Mouse (Mus musculus): ENCODE measurements around the gene Clpb. TPM values are rescaled to one million over a fixed set of nuclear protein-coding genes. Genes with fewer than 3 reads are reported as not detected.
"Not testable (repeated sequence)": the region's sequence is repeated elsewhere in the genome, so short reads cannot be mapped to it uniquely, and the experiment has no call there.

The Clpb gene
- polyA plus RNA-seq (2015; fragmentation: Nextera tagmentation; extraction: Ambion mirVana): 21.3 TPM in 2 replicates

DNA sequence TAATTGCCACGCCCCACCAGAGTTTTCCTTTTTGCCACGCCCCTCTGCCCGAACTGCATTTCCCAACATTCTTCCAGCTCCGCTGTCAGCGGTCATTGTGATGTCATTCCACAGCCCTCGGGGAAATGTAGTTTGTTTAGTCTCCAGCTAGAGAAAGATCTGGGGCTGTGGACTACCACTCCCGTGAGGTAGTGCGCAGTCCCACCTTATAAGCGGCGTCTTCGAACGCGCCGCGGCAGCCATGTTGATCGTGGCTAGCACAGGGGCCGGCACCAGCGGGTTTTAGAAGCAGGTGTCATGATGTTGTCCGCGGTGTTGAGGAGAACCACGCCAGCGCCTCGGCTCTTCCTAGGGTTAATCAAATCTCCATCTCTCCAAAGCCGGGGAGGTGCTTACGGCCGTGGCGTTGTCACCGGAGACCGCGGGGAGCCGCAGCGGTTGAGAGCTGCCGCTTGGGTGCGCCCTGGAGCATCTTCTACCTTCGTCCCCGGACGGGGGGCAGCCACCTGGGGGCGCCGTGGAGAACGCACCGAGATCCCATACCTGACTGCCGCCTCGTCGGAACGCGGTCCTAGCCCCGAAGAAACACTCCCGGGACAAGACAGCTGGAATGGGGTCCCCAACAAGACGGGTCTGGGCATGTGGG, at the start of gene Clpb:
Gene Clpb (plus strand): TSS at position 120 of the 646 bp plus-strand sequence.
- Histone ChIP-seq H3K4me1 (ENCODE audit: control insufficient read depth, low read depth, low read length) (peaks cover 9% of the 10 kb centered on the region), H3K4me3 (ENCODE audit: low read depth, low read length) (peak within 1 kb of the TSS; percentile 73), H3K9me3 (replicated peaks; ENCODE audit: control insufficient read depth, low read length) (no peaks in the 10 kb centered on the region), H3K27ac (ENCODE audit: low read length) (peak within 1 kb of the TSS; percentile 56; the same call in 1 of the 2 replicates), H3K9ac (ENCODE audit: low read depth, low read length) (peak within 1 kb of the TSS; percentile 59), H3K4me2 (ENCODE audit: low read depth, low read length) (peak within 1 kb of the TSS; percentile 71), H3K27me3 (ENCODE audit: control insufficient read depth, insufficient read depth, low read depth, low read length) (no peaks in the 10 kb centered on the region), H3K36me3 (ENCODE audit: control insufficient read depth, insufficient read depth) (no peaks in the 10 kb centered on the region)
- WGBS (ENCODE audit: insufficient replicate concordance): 1% methylated on average over 49 of the region's 49 CpGs
- peak; percentile 98 for ATAC-seq (ENCODE audit: low read depth)

DNA sequence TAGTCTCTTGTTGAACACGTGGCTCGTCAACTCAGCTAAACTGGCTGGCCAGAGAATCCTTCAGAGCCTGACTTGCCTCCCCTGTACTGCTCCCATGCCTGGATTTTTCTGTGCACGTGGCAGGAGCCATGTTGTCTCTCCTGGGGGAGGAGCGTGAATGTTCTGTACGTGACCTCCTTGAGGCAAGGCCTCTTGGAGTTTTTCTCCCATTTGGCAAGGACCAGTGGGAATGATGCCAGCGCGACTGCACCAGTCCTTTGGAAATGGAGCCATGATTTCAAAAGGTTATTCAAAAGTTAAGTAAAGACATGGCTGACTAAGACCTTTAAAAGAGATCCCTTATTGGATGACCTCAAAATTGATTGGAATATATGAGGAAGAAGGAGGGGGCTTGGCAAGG, 48.0 kb upstream of the Clpb start:
- Histone ChIP-seq H3K27me3 (ENCODE audit: control insufficient read depth, insufficient read depth, low read depth, low read length) (no peaks in the 10 kb centered on the region), H3K4me3 (ENCODE audit: low read depth, low read length) (no peak overlapping the region), H3K36me3 (ENCODE audit: control insufficient read depth, insufficient read depth) (no peaks in the 10 kb centered on the region), H3K9me3 (replicated peaks; ENCODE audit: control insufficient read depth, low read length) (no peaks in the 10 kb centered on the region), H3K27ac (ENCODE audit: low read length) (no peak overlapping the region), H3K9ac (ENCODE audit: low read depth, low read length) (no peak overlapping the region), H3K4me2 (ENCODE audit: low read depth, low read length) (no peak overlapping the region), H3K4me1 (ENCODE audit: control insufficient read depth, low read depth, low read length) (no peaks in the 10 kb centered on the region)
- ATAC-seq (ENCODE audit: low read depth): no peak
- 59% methylated on average over 7 of the region's 7 CpGs for WGBS (ENCODE audit: insufficient replicate concordance)

- H3K4me3 ChIP-seq (ENCODE audit: low read depth, low read length): no peak overlapping the region
- peak; percentile 83 for ATAC-seq (ENCODE audit: low read depth)
- H3K27me3 ChIP-seq (ENCODE audit: control insufficient read depth, insufficient read depth, low read depth, low read length): no peaks in the 10 kb centered on the region
- H3K9ac ChIP-seq (ENCODE audit: low read depth, low read length): no peak overlapping the region
- peak overlapping the region; percentile 54; the same call in 1 of the 2 replicates for H3K27ac ChIP-seq (ENCODE audit: low read length)
- H3K4me2 ChIP-seq (ENCODE audit: low read depth, low read length): no peak overlapping the region
- WGBS (ENCODE audit: insufficient replicate concordance): 50% methylated on average over 6 of the region's 6 CpGs
- H3K36me3 ChIP-seq (ENCODE audit: control insufficient read depth, insufficient read depth): no peaks in the 10 kb centered on the region
- H3K4me1 ChIP-seq (ENCODE audit: control insufficient read depth, low read depth, low read length): no peaks in the 10 kb centered on the region
- no peaks in the 10 kb centered on the region for H3K9me3 ChIP-seq (replicated peaks; ENCODE audit: control insufficient read depth, low read length)
Observed at GRCm38 (mm10) chr7:101616136-101616835, 47.1 kb upstream of the Clpb start.

DNA sequence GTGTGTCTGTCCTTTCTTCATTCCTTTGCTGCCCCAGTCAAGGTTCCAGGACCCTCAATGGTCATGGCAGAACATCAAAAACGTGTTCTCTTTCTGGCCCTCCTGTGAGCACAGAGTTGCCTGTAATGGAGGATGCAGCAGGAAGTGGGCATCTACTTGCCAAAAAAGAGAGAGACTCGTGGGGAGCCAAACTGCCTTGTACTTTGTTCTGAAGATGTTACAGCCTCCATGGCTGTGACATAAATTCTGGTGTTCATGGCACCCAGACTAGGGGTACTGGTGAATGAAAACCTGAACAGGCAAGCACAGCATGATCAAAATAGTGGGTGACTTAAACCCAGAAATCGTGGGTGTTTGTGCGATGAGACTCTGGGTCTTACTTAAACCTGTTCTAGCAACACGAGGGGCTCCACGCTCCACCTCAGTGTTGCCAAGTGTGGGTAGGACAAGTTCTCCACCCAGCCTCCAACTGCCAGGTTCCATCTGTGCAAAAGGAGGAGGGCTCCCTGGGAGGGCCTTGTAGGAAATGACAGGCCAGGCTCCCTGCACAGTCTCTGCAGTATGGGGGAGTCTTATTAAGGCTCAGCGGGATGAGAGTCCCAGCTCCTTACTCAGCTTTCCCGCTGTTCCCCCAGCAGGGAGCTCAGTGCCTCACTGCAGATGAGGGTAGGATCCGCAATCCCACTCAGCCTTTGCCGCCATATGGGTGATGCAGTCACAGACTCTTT, 45.8 kb upstream of the Clpb start:
- Histone ChIP-seq H3K36me3 (ENCODE audit: control insufficient read depth, insufficient read depth) (no peaks in the 10 kb centered on the region), H3K4me2 (ENCODE audit: low read depth, low read length) (no peak overlapping the region), H3K27me3 (ENCODE audit: control insufficient read depth, insufficient read depth, low read depth, low read length) (no peaks in the 10 kb centered on the region), H3K27ac (ENCODE audit: low read length) (no peak overlapping the region), H3K4me3 (ENCODE audit: low read depth, low read length) (no peak overlapping the region), H3K4me1 (ENCODE audit: control insufficient read depth, low read depth, low read length) (no peaks in the 10 kb centered on the region), H3K9ac (ENCODE audit: low read depth, low read length) (no peak overlapping the region), H3K9me3 (replicated peaks; ENCODE audit: control insufficient read depth, low read length) (no peaks in the 10 kb centered on the region)
- WGBS (ENCODE audit: insufficient replicate concordance): 58% methylated on average over 10 of the region's 10 CpGs
- ATAC-seq (ENCODE audit: low read depth): no peak

DNA sequence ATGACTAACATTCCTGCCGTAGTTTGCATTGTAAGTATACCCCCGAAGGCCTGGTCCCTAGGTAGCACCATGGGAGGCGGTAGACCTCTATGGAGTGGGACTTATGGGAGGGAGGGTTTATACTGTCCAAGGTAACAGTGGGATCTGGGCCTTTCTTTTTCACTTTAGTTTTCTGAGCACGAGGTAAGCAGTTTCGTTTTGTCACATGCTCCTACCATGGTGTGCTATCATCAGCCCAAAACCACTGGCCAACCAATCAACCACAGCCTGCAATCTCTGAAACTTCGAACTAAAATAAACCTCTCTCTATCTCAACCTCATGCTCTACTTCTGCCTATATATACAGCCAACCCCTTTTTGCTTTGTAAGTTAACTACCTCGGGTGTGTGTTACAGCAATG, 45.2 kb upstream of the Clpb start:
- Histone ChIP-seq H3K4me3 (ENCODE audit: low read depth, low read length) (no peak overlapping the region), H3K36me3 (ENCODE audit: control insufficient read depth, insufficient read depth) (no peaks in the 10 kb centered on the region), H3K9ac (ENCODE audit: low read depth, low read length) (no peak overlapping the region), H3K4me2 (ENCODE audit: low read depth, low read length) (no peak overlapping the region), H3K9me3 (replicated peaks; ENCODE audit: control insufficient read depth, low read length) (no peaks in the 10 kb centered on the region), H3K27me3 (ENCODE audit: control insufficient read depth, insufficient read depth, low read depth, low read length) (no peaks in the 10 kb centered on the region), H3K4me1 (ENCODE audit: control insufficient read depth, low read depth, low read length) (no peaks in the 10 kb centered on the region), H3K27ac (ENCODE audit: low read length) (no peak overlapping the region)
- 59% methylated on average over 7 of the region's 7 CpGs for WGBS (ENCODE audit: insufficient replicate concordance)
- ATAC-seq (ENCODE audit: low read depth): no peak

- Histone ChIP-seq H3K27me3 (ENCODE audit: control insufficient read depth, insufficient read depth, low read depth, low read length) (no peaks in the 10 kb centered on the region), H3K4me1 (ENCODE audit: control insufficient read depth, low read depth, low read length) (no peaks in the 10 kb centered on the region), H3K9me3 (replicated peaks; ENCODE audit: control insufficient read depth, low read length) (no peaks in the 10 kb centered on the region), H3K4me3 (ENCODE audit: low read depth, low read length) (no peak overlapping the region), H3K27ac (ENCODE audit: low read length) (no peak overlapping the region), H3K9ac (ENCODE audit: low read depth, low read length) (no peak overlapping the region), H3K36me3 (ENCODE audit: control insufficient read depth, insufficient read depth) (no peaks in the 10 kb centered on the region), H3K4me2 (ENCODE audit: low read depth, low read length) (no peak overlapping the region)
- WGBS (ENCODE audit: insufficient replicate concordance): 23% methylated on average over 4 of the region's 4 CpGs
- ATAC-seq (ENCODE audit: low read depth): no peak
Observed at GRCm38 (mm10) chr7:101620373-101620772, 43.1 kb upstream of the Clpb start.

GRCm38 (mm10) chr7:101621861-101622260, 41.6 kb upstream of the Clpb start:
- ATAC-seq (ENCODE audit: low read depth): peak; percentile 32; the same call in 1 of the 2 replicates

GRCm38 (mm10) chr7:101624283-101624682, 39.1 kb upstream of the Clpb start:
- Histone ChIP-seq H3K9ac (ENCODE audit: low read depth, low read length) (no peak overlapping the region), H3K36me3 (ENCODE audit: control insufficient read depth, insufficient read depth) (no peaks in the 10 kb centered on the region), H3K4me1 (ENCODE audit: control insufficient read depth, low read depth, low read length) (no peaks in the 10 kb centered on the region), H3K27ac (ENCODE audit: low read length) (no peak overlapping the region), H3K27me3 (ENCODE audit: control insufficient read depth, insufficient read depth, low read depth, low read length) (no peaks in the 10 kb centered on the region), H3K4me2 (ENCODE audit: low read depth, low read length) (no peak overlapping the region), H3K4me3 (ENCODE audit: low read depth, low read length) (no peak overlapping the region), H3K9me3 (replicated peaks; ENCODE audit: control insufficient read depth, low read length) (no peaks in the 10 kb centered on the region)
- ATAC-seq (ENCODE audit: low read depth): no peak
- WGBS (ENCODE audit: insufficient replicate concordance): 24% methylated on average over 6 of the region's 6 CpGs

More at GRCm38 (mm10) chr7:101621861-101622260, 41.6 kb upstream of the Clpb start:
- H3K27ac ChIP-seq (ENCODE audit: low read length); H3K9ac ChIP-seq (ENCODE audit: low read depth, low read length); H3K4me2 ChIP-seq (ENCODE audit: low read depth, low read length); H3K27me3 ChIP-seq (ENCODE audit: control insufficient read depth, insufficient read depth, low read depth, low read length); H3K36me3 ChIP-seq (ENCODE audit: control insufficient read depth, insufficient read depth); H3K4me1 ChIP-seq (ENCODE audit: control insufficient read depth, low read depth, low read length); H3K4me3 ChIP-seq (ENCODE audit: low read depth, low read length); H3K9me3 ChIP-seq (replicated peaks; ENCODE audit: control insufficient read depth, low read length): not testable (repeated sequence)
- WGBS (ENCODE audit: insufficient replicate concordance): 43% methylated on average over 4 of the region's 4 CpGs

DNA sequence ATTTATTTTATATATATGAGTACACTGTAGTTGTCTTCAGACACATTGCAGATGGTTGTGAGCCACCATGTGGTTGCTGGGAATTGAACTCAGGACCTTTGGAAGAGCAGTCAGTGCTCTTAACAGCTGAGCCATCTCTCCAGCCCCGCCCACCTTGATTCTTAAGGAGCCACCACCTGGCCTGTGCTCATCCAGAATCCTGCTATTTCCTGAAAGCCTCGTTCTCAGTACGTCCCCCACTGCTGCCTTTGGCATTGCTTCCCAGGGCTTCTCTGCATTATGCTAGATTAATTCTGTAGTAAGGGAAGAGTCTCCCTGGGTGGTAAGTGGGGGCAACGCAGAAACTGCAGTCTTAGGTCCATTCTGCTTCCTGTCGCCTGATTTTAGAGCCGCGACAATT, 36.3 kb upstream of the Clpb start:
- not testable (repeated sequence) for H3K9me3 ChIP-seq (replicated peaks; ENCODE audit: control insufficient read depth, low read length); H3K27ac ChIP-seq (ENCODE audit: low read length); H3K27me3 ChIP-seq (ENCODE audit: control insufficient read depth, insufficient read depth, low read depth, low read length); ATAC-seq (ENCODE audit: low read depth); H3K4me1 ChIP-seq (ENCODE audit: control insufficient read depth, low read depth, low read length); H3K36me3 ChIP-seq (ENCODE audit: control insufficient read depth, insufficient read depth); H3K4me2 ChIP-seq (ENCODE audit: low read depth, low read length); H3K9ac ChIP-seq (ENCODE audit: low read depth, low read length); H3K4me3 ChIP-seq (ENCODE audit: low read depth, low read length)
- 54% methylated on average over 7 of the region's 7 CpGs for WGBS (ENCODE audit: insufficient replicate concordance)
